Mouse (Mus musculus) c-Kit-negative CD71-positive TER-119-positive erythroid progenitor cells, embryonic 14.5 days (primary cell): ENCODE data around the gene Dchs2.

Experiments
- DNase-seq: peaks from one replicate; pipeline ENCODE4 v3.0.0-alpha.2; 2013; ENCODE audit warnings: low read depth, low spot score

The Dchs2 gene

DNA sequence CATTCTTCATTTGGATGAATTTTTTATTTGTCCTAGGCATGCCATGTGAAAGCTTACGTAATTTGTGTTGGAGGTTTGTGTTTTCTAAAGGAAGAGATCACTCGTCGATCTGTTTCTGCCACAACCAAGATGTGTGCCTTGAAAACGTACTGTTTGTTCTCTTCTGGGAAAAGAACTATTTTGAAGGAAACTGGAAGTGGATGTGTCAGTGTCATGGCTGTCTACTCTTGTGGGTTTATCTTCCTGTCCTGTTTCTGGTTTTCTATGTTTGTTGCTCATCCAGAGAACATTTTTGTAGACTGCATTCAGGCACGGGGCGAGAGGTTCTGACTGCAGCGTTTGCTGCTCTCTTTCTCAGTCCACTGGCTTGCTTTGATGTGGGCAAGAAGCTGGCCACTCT is 124.2 kb downstream of the Dchs2 start:
- DNase-seq = no peak

DNA sequence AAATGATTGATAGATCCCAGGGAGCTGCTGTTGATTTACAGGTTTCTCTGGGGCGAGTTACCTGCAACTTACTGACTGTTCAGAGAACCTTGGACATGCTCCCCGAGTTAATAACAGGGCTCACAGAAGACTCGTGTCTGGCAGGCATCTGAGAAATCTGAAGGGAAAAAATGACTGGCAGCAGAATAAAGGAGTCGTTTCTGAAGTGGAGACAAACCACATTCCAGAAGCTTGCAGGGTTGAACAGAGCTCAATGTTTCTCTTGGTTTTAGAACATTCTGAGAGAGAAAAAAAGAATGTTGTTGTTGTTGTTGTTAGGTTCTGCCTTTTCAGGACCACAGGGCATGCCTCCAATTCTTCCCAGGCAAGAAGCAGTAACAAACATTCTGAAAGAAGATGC is 131.7 kb downstream of the Dchs2 start:
- no peak for DNase-seq

DNA sequence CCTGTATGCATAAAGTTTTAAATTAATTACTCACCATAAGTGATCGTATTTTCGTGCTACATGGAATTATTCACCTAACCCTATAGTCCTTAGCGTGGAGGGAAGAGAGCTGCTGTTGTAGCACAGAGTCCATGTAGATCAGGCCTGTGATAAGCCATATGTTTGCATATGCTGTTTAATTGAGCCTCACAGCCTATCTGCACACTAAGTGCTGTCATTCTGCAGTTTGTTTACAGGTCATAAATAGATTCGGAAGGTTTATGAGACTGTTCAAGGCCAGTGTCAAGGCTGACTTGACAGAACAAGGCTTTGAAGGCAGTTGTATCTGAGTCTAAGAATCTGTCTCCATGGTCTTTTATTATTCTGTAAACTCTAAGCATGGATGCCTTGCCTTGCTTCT is 138.3 kb downstream of the Dchs2 start:
- no peak for DNase-seq

DNA sequence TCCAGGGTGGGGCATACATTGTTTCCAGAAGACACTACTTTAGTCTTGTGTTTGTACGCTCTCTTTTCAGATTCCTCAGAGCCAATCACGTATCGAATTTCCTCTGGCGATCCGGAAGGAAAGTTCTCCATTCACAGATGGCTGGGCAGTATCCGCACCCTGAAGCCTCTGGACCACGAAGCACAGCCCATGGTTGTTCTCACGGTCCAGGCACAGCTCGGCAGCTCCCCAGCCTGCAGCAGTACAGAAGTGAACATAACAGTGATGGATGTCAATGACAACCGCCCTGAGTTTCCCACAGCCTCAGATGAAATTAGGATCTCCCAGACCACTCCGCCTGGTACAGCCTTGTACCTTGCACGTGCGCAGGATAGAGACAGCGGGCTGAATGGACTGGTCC is 142.5 kb downstream of the Dchs2 start:
- DNase-seq = no peak

DNA sequence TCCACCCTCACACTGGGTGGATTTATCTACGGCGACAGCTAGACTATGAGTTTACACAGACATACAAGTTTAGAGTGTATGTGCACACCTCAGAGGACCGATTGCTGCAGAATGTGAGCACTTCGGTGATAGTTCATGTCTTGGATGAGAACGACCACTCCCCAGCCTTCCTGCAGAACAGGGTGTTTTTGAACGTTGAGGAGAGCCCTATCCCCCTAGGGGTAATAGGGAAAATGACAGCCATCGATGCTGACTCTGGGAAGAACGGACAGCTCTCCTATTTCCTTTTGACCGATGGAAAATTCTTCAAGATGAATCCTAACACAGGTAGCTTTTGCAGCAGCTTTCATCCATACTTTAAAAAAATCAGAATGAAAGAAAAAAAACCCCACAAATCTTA is 143.2 kb downstream of the Dchs2 start:
- no peak for DNase-seq

DNA sequence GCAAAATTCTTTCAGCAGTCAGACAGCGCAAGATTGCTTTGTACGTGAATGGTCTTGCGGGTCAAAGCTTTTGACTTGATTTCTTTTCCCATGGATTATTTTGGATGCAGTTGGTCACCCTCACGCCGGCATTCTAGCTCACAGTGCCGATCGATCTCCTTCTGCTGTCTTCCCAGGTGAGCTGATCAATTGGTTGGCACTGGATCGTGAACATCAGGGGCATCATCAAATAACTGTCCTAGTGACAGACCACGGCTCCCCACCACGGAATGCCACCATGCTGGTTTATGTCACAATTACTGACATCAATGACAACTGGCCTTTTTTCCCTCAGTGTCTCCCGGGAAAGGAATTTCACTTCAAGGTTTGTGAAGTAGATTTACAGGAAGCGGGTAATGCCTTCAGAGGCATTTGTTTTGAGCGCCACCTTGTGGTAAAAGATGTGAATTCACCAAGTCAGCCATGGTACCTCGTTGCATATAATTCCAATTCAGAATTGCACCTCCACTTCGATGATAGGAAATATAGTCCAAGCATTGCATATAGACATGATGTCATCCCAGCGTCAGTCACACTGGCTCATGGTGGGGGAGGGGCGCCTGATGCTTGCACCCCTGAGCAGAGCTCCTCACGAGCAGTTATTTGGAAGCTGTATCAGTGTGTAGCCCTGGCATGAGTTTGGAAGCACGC is 146.0 kb downstream of the Dchs2 start:
- no peak for DNase-seq

DNA sequence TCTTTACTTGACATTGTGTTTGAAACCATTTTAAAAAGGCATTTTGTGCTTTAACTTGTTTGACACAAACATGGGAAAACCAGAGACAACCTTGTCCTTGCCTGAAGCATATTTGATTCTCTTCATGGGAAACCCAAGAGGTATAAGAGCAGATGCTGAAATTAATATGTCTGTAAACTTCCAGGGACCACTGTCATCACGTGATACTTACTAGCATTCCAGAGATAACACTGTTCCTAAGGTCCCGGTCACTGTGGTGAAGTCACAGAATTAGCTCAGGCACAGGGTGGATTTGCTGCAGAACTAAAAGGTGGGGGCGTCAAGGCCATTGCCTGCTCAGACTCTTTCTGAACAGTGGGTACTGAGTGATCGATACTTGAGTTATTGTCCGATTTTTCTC is 148.0 kb downstream of the Dchs2 start:
- DNase-seq = no peak

DNA sequence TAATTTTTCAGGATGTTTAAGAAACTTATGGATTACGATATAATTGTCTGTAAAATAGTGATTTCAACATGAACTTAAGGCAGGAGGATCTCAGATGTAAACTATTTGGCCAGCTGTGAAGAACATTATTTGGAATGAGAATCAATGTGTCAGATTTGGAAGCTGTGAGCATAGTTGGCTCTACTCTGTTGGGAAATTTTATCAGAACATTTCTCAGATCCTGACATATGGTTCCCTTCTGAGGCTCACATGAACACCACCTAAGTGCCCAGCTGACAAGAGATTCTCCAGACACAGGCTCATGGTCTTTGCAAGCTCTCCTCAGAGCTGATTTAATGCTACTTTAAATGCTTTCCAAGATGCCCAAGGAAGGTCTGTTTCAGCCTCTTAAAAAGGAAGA is 156.1 kb downstream of the Dchs2 start:
- DNase-seq = no peak

DNA sequence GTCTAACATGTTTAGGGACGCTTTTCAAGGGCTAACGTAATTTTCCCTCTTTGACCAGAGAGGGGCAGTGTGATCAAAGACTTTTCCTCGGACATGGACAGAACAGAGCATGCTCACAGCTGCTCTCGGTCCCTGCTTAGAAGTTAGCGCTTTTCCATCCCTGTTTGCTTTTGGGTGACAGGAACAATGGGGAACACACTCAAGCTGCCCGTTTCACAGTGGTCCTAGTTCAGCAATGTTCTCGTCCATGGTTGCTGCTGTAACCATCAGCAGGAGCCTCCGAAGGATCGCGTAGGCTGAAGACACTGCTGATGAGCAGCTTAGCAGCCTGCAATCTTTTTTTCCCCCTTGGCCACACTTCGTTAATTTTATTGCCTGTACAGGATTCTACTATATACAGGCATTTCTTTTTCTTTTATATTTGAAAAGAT is 159.2 kb downstream of the Dchs2 start:
- DNase-seq = no peak

DNA sequence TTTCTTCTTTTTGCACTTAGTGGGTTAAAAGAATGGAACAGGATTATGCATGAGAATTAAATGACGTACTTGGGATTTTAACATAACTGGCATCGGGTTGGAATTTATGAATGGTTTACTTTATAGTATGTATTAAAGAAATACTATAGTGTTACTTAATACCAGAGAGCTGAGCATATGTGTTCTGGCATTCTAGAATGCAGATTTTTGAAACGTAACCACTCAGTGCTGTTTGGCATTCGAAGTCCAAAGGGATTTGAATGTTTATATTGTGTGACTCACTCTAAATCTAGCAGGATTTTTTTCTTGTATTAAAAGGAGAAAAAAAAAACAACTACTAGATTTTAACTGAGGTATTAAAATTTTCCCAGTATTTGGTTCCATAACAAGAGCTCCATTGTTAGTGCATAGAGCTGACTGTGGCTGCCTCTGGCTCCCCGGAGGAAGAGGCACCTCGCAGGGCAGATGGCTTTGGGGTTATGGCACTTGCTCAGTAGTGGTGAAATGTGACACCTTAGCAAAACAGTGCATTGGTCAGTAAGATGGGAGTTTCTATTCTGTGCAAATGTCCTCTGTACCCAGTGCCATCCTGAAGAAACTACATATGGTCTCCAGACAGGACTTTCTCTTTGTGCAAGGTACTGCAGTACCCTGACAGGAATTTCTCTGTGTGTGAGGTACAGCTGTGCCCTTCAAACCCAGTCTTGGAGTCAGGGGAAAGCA is 160.5 kb downstream of the Dchs2 start:
- no peak for DNase-seq

DNA sequence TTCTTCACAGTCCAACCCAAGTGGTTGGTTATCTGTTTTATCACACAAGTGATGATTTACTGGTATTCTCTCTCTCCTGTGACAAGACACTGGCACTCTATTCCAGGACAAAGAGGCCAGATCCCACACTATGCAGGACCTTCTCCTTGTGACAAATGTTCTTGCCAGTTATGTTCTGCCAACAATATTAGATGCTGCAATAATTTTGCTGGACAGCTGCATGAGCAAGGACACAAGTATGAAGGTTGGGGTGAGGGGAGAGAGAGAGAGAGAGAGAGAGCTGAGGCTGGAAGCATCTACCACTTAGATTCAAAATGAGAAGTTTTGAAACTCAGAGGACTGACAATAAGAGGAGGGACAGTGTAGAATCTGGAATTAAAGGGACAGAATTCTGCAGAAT is 162.7 kb downstream of the Dchs2 start:
- no peak for DNase-seq

DNA sequence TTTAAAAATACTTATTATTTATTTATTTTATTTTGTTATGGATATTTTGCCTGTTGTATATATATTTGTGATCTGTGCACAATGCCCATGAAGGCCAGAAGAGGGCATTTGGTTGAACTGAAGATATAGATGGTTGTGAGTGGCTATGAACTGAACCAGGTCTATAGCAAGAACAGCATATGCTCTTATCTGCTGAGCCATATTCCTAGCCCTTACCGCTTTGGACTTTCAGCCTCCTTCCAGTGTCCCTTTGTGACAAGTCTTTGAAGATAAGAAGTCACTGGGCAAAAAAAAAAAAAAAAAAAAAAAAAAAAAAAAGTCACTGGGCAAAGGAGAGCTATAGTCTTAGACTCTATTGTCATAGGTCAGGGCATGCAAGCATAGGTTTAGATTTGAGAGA is 163.2 kb downstream of the Dchs2 start:
- no peak for DNase-seq

DNA sequence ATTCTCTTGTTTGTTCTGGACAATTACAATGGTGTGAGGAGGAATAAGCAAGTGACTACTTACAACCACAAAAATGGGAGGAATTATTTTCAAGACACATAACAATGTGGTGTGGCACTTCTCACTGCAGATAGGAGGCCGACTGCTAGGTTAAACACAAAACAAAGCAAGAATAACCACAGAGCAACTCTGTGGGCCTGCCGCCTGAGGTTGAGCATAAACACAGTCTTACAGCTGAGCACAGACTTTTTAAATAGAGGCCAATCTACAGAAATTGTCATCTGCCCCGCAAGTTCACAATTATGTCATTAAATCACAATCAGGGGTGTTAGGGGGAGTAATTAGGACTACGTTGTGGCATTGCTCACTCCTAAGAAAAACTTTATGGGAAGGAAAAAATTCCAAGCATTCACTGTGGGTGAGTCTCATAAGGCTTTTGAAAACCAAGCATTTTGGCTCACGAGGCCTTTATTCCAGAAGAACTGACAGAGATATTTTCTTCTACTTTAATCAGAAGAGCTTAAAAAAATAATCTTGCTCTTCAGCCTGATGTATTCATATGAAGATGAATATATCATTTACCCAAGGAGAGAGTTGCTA is 172.1 kb downstream of the Dchs2 start:
- DNase-seq = no peak

DNA sequence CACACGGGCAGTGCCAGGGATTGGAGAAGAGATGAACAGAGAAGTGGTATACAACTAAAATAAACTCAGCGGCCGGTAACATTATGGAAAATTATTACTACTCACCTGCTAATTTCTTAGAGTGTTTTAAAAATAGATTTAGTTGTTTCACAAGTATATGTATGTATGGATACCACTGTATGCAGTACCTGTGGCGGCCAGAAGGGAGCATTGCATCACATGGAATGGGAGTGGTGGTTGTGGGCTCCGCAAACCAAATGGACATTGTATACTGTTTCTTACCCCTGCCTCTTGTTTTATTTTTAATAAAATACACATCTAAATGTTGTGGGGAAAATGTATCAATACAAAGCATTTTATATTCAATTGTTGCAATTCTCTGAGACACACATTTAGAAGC is 176.1 kb downstream of the Dchs2 start:
- DNase-seq = no peak

DNA sequence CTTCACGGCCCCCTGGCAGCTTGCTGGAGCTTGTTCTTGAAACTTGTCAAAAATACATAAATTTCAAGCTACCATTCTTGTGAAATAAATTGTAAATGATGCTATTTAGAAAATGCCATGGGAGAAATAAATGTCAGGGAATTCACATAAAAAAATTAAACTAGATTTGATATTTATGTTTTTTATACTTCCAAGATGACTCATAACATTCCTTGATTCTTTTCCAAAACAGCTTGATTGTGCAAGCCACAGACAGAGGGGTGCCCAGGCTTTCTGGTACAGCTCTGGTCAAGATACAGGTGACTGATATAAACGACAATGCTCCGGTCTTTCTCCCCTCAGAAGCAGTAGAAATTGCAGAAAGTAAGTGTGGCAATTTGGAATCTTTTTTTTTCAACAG is 218.2 kb downstream of the Dchs2 start:
- DNase-seq = no peak

DNA sequence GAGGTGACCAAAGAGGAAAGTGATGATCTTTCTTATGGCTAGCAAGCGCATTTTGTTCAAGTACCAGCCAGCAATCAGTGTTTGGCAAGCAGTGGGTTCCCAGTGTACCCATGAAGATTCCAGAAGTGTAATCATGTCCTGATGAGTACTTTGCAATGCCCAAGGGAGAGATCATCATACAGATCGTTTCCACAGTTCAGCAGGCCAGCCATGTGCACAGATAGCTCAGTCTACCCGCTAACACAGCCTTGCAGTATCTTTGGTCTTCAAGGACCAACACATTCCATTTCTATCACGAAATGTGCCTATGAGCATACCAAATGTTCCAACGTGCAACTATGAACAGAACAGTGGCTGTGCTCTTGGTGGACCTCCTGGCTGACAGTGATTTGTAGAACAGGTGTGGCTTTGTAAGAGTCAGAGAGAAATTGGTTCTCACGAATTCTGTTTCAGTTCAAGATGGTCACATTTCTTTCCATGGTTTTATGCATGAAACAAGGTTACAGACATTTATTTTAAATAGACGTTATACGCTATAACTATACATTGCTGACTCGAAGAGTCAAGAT is 240.8 kb downstream of the Dchs2 start:
- no peak for DNase-seq

DNA sequence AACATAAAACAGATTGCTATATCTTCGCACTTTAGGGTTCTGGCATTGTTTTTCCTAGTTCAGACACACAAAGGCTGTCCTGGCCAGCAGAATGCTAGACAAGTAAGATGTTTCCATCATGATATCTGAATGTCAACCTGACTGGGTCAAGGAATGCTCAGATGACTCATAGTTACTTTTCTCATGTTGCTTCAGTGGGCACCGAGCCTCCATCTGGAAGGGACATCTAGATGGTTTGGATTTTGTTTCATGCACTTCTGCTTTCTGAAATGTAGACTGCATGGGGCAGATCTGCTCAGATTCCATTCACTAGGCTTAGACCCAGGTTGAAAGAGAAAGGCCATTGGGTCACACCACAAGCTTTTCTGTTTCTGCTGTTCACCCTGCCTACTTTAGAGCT is 242.1 kb downstream of the Dchs2 start:
- DNase-seq = no peak

DNA sequence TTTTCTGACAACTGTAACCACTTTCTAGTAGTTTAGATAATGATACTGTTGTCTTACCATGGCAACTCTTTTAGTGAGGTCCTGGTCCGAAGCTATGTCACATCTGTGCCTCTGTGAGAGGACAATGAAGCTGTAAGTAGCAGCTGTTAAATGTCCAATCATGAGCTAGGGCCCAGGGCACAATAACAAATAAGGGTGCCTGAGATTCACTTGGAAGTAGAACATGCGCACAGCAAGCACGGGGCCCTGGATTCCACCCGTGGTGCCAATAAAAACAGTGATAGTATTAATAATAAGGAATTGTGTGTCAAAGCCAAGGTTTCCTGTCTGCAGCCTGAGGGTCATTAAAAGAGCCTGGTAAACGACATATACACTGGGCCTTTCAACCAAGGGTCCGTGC is 246.6 kb downstream of the Dchs2 start:
- DNase-seq = no peak

DNA sequence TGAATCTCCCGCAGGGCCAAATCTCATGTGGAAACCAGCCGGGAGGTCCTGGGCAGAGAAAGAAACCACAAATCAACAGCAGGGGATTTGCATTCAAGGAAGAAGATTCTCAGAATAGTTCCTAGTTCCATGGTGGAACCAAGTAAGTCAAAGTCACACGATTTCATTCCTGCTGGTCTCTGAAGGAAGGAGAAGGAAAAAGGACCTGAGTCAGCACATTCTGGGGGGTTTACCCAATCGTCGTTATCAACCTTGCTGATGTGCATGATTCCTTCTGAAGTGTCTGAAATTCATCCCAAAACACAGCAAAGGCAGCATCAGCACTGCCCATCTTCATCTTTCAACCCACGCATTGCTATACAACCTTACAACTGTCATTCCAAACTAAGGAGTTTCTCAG is 249.1 kb downstream of the Dchs2 start:
- DNase-seq = no peak
